Mouse (Mus musculus): ENCODE results near the gene Surf4. TPM values are rescaled to one million over a fixed set of nuclear protein-coding genes. Genes with fewer than 3 reads are reported as not detected.

The Surf4 gene
- total RNA-seq (2023), result 85.7 TPM

DNA sequence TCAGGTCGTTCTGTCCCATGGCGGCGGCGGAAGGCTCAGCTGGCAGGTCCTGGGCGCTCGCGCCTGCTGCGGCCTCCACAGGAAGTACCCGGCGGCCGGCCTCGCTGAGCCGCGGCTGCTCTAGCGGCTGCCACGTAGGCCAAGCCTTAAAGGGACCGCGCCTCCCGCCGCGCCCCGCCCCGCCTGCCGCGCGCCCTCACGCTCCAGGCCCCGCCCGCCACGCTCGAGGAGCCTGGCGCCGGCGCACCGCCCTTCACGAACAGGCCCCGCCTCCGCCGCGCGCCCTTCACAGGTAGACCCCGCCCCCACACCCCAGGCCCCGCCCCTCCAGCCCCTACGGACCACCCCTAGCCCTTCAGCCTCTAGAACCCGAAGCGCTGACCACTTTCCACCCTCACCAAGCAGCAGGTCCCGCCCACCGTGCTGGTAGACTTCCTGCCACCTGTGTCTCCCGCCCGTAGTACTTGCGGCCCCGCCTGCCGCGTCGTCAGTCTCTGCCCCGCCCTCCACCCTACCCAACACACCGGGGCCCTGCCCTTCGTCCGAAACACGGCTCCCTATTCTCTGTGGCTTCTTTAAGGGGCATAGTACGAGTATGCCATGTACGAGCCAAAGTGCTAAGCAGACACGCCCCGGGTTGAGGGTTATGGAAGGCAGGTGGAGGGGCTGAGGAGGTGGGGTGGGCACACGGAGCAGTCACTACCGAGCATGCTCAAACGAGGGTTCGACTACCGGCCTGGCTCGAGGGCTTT lies at the start of gene Surf4, which contains the start of gene Stkld1:
TSS of gene Surf4 (minus strand) at position 625 of the 752 bp plus-strand sequence.
TSS of gene Stkld1 (plus strand) at position 744 of the 752 bp plus-strand sequence.

DNA sequence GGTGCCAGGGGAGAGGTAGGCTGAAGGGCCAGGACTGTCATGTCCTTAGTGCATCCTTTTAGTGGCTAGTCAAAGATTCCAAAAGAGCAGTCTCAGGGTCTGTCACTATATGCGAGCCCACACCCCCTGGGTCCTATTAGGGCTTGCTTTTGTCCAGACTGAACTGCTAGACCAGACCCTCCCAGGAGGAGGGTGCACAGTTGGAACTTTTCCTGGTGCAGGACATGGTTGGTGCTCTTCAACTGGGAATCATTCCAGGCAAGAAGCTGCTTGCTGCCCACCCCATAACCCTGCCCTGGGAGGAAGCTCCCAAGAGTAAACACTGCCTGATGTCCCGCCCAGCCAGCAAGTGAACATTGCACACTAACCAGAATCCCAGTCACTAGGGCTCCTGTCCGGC lies 39.4 kb upstream of the Surf4 start, which contains the start of gene Adamts13:
TSS of gene Adamts13 (plus strand) at position 301 of the 400 bp plus-strand sequence.

DNA sequence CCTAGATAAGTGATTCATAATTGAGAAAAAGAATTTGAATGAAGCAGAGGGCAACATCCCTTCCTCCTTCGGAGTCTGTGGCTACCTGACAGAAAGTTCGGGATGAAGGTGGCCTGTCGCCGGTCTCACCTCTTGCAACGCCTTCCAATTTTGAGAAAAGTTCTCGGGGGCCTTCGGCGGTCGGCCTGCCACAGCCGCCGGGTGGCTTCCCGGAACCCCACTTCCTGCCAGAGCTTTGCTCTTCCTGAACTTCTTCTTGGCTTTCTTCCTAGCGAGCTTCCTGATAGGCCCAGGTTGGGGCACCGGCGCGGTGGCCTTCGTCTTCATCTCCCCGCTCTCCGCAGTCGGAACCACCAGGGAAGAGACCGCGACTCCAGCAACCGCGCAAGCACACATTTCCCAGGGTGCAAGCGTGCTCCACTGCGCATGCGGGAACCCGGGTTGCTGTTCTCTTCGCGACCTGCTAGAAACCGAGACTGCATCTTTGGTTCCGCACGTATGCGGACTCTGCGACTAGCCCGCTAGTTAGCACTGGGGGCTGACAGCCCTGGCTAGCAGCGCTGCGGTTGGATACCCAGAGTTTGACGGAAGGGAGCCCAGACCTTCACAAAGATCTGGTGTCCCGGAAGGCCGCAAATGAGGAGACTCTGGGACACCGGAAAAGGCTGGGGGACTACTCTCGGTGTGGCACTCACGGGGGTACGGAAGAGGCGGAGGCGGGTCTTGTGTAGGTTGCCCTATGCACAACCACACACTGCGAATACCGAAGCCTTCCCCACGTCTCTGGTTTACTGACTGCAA lies 30.4 kb upstream of the Surf4 start, which contains the start of gene Rexo4:
TSS of gene Rexo4 (minus strand) at position 464 of the 801 bp plus-strand sequence.

DNA sequence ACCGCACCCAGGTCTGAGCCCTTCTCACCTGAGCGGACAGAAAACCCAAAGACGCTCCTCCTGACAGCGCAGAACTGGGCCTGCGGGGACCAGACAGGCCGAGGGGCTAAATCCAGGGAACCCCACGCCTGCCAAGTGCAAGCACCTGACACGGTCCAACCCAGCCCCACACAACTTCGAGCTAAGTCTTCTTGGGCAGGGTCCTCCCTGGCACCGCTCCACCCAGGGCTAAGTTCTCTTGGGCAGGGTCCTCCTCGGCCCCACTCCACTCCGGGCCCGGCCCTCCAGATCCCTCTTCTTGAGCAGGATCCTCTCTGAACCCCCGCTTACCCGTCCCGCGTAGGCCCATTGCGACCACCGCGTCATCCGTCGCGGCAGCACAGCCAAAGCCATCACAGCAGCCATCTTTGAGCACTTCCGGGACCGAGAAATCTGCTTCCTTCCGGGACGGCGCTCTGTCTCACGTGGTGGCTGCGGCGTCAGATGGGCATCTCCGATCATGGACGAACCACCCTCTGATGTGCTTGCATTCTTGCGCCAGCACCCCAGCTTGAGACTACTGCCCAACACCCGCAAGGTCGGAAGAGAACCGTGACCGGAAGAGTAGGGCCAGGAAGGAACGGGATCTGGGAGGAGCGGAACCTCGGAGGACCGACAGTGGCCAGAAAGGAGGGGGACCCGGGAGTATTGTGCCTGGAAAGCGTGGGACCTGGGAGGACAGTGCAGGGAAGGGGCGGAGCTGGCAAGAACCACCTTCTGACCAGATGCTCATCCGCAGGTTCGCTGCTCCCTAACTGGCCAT lies 17.6 kb downstream of the Surf4 start, which contains the start of the genes Surf2 and Surf1:
TSS of gene Surf2 (plus strand) at position 441 of the 802 bp plus-strand sequence.
TSS of gene Surf1 (minus strand) at position 604 of the 802 bp plus-strand sequence.

DNA sequence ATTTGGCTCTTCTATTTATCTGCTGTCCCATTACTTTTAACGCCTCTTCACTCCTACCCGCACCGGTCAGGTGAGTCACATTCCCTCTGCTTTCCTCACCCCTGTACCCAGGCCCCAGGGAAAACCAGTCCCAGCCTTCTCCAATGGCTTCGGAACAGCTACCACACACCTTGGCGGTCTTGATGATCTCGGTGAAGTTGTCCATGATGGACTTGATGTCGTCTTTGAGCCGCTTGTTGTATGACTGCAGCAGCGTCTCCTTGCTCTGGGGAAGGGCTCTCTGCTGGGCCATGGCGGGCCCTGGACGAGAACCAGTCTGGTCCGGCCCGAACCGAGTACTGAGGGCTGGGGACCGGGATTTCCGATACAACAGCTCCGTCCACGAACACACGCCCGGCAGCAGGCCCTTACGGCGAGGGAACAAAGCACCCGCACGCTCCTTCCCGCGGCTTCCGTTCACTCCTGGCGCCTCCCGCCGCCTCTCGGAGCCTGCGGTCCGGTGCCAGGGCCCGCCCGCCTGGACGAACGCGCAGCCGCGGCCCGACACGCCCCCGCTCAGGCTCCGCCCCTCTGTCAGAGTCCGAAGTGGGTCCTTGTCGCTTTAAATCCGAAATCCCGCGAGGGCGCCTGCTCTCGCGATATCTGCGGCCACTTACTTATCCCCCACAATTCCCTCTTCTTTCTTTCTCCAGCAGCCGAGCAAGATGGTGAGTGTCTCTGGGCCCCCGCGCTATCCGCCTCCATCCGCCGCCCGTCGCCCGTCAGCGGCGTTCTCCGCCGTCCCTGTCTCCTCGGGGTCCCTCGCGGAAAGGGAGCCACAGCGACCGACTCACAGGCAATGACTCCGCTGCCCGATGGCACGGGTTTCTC lies 23.4 kb downstream of the Surf4 start, which contains the start of the genes Med22 and Rpl7a:
TSS of gene Med22 (minus strand) at position 554 of the 870 bp plus-strand sequence.
TSS of gene Rpl7a (plus strand) at position 641 of the 870 bp plus-strand sequence.

DNA sequence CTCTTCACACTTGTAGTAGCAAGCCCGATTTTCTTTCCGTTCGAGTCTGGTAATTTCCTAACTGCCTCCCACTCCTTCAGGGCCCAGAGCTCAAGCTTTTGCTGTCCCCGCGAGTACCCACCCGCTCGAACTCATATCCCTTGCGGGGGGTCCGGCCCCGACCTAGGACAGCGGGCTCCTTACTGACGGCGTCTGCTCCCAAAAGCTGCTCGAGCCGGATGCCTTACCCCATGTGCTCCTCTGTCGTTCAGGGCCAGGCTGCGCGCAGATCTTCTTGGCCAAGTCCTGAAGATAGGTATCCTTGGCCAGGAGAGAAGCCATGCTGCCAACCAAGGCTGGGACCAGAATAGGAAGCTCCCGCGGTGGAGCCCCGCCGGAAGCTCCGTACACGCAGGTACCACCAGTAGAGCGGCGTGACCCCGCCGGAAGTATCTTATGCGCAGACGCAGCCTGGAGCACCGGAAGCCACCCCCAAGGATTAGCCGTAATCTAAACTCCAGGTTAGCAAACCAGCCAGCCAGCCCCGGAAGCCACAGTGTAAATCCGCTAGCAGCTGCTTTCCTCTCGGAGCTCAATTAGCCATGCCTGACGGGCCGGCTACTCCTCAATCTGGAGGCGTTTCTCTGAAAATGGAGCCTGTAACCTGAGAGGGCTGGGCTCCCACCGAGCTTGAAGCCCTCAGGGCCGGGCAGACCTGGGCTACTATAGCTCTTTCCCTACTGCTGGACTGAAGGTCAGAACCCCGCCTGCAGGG lies 31.1 kb downstream of the Surf4 start, which contains the start of gene Surf6:
TSS of gene Surf6 (minus strand) at position 413 of the 754 bp plus-strand sequence.

Other genes starting within 250 kb of the Surf4 start
- not detected for gene Abo, start 68.9 kb downstream of the Surf4 start, total RNA-seq (2023)
- 62.8 TPM for gene Surf6, start 31.0 kb downstream of the Surf4 start, total RNA-seq (2023)
- gene Med22, start 23.3 kb downstream of the Surf4 start, total RNA-seq (2023), result 16.6 TPM
- gene Rpl7a, start 23.2 kb downstream of the Surf4 start, total RNA-seq (2023), result 1,114 TPM
- 45.4 TPM for gene Surf2, start 17.6 kb downstream of the Surf4 start, total RNA-seq (2023)
- 67.8 TPM for gene Surf1, start 17.4 kb downstream of the Surf4 start, total RNA-seq (2023)
- not detected for gene Stkld1, start 119 bp upstream of the Surf4 start, total RNA-seq (2023)
- gene Rexo4, start 30.5 kb upstream of the Surf4 start, total RNA-seq (2023), result 56.8 TPM
- gene Adamts13, start 39.5 kb upstream of the Surf4 start, total RNA-seq (2023), result not detected
- gene Cacfd1, start 76.0 kb upstream of the Surf4 start, total RNA-seq (2023), result 27.6 TPM
- 1.2 TPM for gene Slc2a6, start 94.1 kb upstream of the Surf4 start, total RNA-seq (2023)
- not detected for gene Mymk, start 138.3 kb upstream of the Surf4 start, total RNA-seq (2023)
- not detected for gene Adamtsl2, start 145.5 kb upstream of the Surf4 start, total RNA-seq (2023)
- not detected for gene Fam163b, start 208.6 kb upstream of the Surf4 start, total RNA-seq (2023)
- gene Dbh, start 231.3 kb upstream of the Surf4 start, total RNA-seq (2023), result not detected